Mouse (Mus musculus): Measurements from ENCODE around the gene Fbxl16. TPM values are rescaled to one million over a fixed set of nuclear protein-coding genes. Genes with fewer than 3 reads are reported as not detected.

Gene Fbxl16
- polyA plus RNA-seq (2017; shearing (Covaris generic)): 0.13 TPM

GRCm38 (mm10) chr17:25808789-25809605, at the start of gene Fbxl16:
Gene Fbxl16, plus strand, starts transcription at chr17:25809085.

GRCm38 (mm10) chr17:25773549-25774120, 35.2 kb upstream of the Fbxl16 start, which contains the start of gene Narfl:
Gene Narfl, plus strand, starts transcription at chr17:25773776.

GRCm38 (mm10) chr17:25785281-25785745, 23.6 kb upstream of the Fbxl16 start, which contains the start of gene Haghl:
Gene Haghl, minus strand, starts transcription at chr17:25785673.

GRCm38 (mm10) chr17:25786280-25786679, 22.6 kb upstream of the Fbxl16 start, which contains the start of gene Ccdc78:
Gene Ccdc78, plus strand, starts transcription at chr17:25786580.

GRCm38 (mm10) chr17:25792615-25793014, 16.3 kb upstream of the Fbxl16 start, which contains the start of gene Fam173a:
Gene Fam173a, minus strand, starts transcription at chr17:25792901.

GRCm38 (mm10) chr17:25795609-25796092, 13.2 kb upstream of the Fbxl16 start, which contains the start of gene AC134908.4:
Gene AC134908.4, minus strand, starts transcription at chr17:25795659.

GRCm38 (mm10) chr17:25796951-25797369, 11.9 kb upstream of the Fbxl16 start, which contains the start of gene Metrn:
Gene Metrn, minus strand, starts transcription at chr17:25797136.

GRCm38 (mm10) chr17:25823452-25823851, 14.6 kb downstream of the Fbxl16 start, which contains the start of gene Wdr24:
Gene Wdr24, plus strand, starts transcription at chr17:25823627.

GRCm38 (mm10) chr17:25828712-25829557, 20.1 kb downstream of the Fbxl16 start, which contains the start of gene Jmjd8:
Gene Jmjd8, plus strand, starts transcription at chr17:25828867.

GRCm38 (mm10) chr17:25833291-25833663, 24.4 kb downstream of the Fbxl16 start, which contains the start of gene Stub1:
Gene Stub1, minus strand, starts transcription at chr17:25833404.

GRCm38 (mm10) chr17:25837076-25837410, 28.2 kb downstream of the Fbxl16 start, which contains the start of gene Rhbdl1:
Gene Rhbdl1, minus strand, starts transcription at chr17:25837295.

GRCm38 (mm10) chr17:25841117-25841880, 32.4 kb downstream of the Fbxl16 start, which contains the start of gene Gm20683:
Gene Gm20683, minus strand, starts transcription at chr17:25841763.

GRCm38 (mm10) chr17:25844396-25844901, 35.6 kb downstream of the Fbxl16 start, which contains the start of gene Rhot2:
Gene Rhot2, minus strand, starts transcription at chr17:25844851.

GRCm38 (mm10) chr17:25860832-25861703, 52.2 kb downstream of the Fbxl16 start, which contains the start of gene Wdr90:
Gene Wdr90, minus strand, starts transcription at chr17:25861501.

GRCm38 (mm10) chr17:25868601-25869191, 59.8 kb downstream of the Fbxl16 start, which contains the start of gene Mcrip2:
Gene Mcrip2, minus strand, starts transcription at chr17:25868764.

Data from CD4-positive, CD25-positive, alpha-beta regulatory T cell (primary cell).